Mouse (Mus musculus) A20 (cell line): ENCODE measurements around the gene Ppcs.

Experiments
- DNase-seq: peaks from one replicate; pipeline ENCODE4 v3.0.0-alpha.2; 2011; ENCODE audit warnings: low read depth, low spot score

The Ppcs gene

DNA sequence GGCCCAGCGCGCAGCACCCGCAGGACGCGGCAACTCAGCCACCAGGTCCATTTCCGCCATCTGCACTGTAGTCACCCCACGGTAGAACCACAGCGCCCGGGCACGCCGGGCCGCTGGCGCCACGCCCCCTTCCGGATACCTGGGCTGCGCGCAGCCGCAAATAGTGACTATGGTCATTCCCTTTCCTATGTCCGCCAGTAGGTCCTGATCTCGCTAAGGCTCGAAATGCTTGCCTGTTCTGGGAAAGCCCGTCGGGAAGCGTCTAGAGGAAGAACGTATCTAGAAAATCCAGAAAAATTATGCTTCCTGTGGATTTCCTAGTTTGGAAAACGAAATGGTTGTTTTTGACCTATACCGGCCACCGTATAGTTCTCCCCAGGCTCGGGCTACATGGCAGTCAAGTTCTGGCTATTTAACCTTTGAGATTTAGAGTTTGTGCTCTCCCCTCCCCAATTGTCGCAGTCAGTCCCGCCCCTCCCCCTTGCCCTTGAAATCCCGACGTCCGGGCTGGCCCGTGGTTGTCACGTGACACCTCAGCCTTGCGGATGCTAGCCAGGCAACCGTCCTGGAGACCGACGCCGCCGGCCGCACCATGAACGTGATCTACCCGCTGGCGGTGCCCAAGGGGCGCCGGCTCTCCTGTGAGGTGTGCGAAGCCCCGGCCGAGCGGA is at the start of gene Ppcs, which contains the start of gene Zmynd12:
Ppcs (minus strand) TSS at position 127 of the 671 bp plus-strand sequence.
Zmynd12 (plus strand) TSS at position 521 of the 671 bp plus-strand sequence.
- peak; percentile 96 for DNase-seq

DNA sequence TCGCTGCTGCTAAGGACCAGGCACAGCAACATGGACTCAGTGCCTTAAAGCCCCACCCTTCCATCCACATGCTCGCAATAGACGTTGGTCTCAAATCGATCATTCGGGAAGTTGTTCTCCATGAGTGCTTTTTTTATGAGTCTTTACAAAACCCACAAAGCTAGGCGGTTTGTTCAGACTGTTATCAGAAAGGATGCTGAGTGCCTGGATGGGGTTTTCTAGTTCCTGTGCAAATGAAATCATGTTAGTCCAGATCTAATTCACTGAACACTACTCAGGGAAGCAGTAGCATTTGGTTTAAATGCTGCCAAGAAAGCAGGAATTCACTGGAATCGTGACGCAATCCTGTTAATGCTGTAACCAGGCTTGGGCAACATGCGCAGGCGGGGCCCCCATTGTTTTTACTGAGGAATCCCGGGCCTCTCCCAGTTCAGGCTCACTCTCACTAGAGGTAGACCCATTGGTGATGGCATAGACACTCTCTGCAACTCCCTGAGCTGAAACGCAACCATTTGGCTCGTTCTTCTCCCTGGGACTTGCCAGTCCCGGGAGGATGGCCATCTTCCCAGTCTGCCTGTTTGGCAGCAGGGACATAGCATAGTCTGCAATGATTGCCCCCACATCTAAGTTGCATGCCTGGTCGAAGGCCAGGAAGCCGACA is 45.6 kb upstream of the Ppcs start:
- no peak for DNase-seq

DNA sequence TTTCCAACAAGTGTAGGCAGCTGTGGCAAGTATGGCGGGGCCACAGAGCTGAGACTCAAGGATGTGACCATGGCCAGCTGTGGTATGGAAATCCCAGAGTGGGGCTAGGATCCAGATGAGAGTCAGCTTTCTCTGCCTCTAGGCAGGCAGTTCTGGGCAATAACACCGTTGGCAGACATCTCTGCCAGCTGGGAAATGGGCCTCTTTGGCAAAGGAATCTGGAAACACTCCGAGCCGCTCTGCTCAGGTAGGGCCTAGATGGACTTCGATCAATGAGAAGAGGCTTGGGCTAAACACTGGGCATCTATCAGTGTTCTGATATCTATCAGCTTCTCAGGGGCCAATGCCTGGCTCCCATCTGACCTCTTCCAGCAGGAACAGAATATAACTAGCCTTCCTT is 43.6 kb upstream of the Ppcs start:
- DNase-seq = no peak

GRCm38 (mm10) chr4:119463756-119464419 is 41.7 kb upstream of the Ppcs start:
- peak; percentile 90 for DNase-seq

DNA sequence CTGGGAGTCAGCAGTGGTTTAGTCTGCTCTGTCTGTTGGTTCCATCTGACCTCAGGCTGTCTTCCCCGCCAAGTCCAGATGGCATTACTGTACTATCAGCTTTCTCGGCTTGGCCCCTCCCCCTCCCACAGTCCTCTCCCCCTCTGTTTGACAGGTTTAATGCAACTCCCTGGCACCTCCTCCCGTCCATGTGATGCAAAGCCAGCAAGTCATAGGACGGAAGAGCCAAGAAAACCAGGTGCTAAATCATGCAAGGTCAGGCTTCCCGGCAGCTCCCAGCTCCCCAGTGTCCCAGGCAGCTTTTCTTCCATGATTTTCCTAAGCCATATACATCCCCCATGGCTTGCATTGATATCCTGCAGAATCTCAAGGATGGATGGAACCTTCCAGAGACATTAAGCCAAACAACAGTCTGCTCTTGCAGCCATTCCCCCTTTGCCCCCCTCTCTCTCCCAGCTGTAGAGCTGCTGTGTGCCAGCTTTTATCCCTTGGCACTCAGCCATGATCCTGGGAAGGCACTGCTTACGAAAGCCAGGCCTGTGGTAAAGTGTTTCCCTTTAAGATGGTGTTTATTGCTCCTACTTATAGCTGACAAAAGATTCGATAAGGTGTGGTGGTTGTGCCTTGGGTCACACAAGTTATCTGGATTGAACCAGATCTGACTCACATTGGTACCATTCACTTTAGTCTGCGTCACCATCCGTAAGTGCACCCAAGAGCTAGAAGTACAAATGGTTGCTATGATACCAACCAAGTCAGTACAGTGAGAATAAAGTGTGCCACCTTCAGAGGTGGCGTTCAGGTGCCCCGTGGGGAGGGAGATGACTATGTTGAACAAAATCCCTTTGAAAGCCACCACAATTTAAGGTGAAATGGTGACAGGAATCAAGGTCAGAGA is 40.9 kb upstream of the Ppcs start:
- no peak for DNase-seq

DNA sequence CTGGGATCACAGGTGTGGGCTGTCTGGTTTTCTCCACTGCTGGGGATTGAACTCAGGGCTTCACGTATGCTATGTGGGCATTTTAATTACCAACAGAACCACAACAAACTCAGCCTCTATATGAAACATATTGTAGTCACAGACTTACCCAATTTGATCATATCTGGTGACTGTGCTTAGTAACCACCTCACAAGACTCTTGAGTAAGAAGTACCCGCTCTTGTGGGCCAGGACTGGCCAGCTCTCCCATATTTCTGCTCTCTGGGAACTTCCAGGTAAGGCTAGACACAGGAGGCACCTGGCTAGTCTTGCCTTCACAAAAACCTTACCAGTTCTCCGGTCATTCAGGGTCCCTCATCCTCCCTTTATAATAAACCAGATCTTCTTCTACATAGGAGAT is 40.2 kb upstream of the Ppcs start:
- no peak for DNase-seq

- DNase-seq = no peak
Measured at GRCm38 (mm10) chr4:119460728-119461141, 38.5 kb upstream of the Ppcs start.

DNA sequence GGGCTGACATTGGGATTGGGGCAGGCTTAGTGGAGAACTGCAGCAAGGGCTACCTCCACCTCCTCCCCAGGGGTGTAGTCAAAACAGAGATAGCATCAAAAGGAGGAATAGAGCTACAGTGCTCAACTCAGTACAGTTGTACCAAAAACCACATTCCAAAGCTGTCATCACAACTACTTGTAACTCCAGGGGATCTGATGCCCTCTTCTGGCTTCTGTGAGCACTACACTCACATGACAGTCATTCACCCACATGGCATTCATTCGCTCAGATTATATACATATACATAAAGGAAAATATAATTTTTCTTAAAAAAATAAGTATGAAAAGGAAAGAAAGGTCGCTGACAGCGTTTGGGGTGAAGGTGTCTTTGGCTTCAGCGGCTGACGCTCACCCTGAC is 38.1 kb upstream of the Ppcs start:
- peak; percentile 58 for DNase-seq

DNA sequence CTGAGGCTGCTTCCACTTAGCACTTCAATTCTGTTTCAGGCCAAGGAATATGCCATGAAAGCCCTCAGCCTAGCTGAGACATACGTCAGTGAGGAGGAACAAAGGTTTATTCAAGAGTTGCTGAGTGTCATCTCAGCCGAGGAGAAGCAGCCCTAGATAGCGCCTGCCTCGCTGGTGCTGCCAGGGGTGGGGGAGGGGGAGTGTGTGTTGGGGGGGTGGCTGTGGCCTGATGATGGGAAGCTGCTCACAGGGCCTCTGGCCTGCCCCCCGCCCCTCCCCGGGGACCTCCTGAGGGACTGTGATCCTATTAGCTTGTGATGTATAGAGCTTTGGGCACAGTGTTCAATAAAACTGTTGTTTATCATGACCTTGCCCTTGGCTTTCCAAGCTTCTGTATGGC is 31.3 kb upstream of the Ppcs start:
- DNase-seq = no peak

DNA sequence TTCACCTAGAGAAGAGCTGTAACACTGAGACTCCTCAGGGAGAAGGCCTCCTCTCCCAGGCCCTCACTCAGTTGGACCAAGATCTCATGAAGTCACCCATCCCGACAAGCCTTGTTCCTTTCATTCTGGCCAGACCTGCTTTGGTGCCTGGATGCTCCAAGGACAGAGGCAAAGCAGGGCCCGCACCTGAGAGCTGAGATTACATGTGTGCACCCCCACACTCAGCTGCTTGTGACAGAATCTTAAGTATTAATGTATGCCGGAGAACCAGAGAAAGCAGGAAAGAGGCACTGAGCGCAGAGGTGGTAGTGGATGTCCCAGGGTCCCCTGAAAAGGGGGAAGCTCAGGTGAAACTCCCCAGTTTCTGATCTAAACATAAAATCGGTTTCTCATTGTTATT is 30.9 kb upstream of the Ppcs start:
- DNase-seq = no peak

GRCm38 (mm10) chr4:119450436-119450835 is 28.2 kb upstream of the Ppcs start:
- DNase-seq = no peak

GRCm38 (mm10) chr4:119447786-119448185 is 25.6 kb upstream of the Ppcs start:
- no peak for DNase-seq

GRCm38 (mm10) chr4:119447261-119447660 is 25.0 kb upstream of the Ppcs start:
- DNase-seq = no peak

- DNase-seq = no peak
Measured at GRCm38 (mm10) chr4:119442539-119442938, 20.3 kb upstream of the Ppcs start.

DNA sequence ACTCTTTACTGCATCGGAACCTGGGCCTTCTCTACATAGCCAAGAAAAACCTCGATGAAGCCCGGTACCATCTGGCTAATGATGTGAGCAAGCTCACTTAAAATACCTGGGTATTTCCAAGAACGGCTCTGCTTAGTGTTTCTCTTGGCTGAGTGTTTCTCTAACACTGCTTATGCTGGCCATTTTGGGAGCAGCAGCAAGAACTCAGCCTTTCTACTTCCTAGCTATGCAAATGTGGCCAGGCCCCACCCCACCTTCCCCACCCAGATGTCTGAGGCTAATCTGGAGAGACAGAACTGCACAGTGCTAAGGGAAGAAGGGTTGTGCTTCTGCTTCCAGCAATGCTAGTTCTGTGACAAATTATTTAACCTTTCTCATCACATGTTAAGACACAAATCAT is 19.6 kb upstream of the Ppcs start:
- DNase-seq = peak; percentile 80

DNA sequence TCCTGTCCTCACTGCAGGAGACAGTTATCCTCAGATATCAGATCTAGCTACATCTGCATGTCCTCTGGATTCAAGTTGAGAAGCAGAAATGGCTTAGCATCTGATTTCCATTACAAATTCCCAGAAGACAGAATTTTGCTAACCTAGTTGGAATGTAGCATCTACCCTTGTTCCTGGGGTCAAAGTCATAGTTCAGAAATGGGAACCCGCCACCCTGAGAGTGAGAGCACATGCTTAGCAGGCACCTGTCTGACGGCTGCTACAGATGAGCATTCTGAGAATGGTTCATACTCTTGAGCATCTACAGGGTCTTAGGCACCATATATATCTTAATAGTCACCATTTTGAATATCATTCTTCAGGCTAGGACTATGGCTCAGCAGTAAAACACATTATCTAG is 15.7 kb upstream of the Ppcs start:
- DNase-seq = no peak

DNA sequence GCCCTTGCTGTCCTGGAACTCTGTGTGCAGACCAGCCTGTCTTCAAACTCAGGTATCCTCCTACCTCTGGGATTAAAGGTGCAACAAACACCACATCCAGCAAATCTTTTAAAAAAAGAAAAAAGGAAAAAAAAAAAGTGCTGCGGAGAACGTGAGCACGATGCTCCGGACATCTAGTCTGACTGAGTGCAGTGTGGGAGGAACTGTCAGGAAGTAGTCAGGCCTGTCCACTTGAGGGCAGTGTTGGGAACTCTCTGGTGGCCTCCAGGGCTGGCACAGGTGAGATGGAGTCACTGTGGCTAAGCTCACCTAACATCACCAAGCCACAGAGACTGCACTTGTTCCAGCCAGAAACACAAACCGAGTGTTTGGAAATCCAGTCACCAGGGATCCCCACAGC is 8.5 kb upstream of the Ppcs start:
- DNase-seq = peak; percentile 80

DNA sequence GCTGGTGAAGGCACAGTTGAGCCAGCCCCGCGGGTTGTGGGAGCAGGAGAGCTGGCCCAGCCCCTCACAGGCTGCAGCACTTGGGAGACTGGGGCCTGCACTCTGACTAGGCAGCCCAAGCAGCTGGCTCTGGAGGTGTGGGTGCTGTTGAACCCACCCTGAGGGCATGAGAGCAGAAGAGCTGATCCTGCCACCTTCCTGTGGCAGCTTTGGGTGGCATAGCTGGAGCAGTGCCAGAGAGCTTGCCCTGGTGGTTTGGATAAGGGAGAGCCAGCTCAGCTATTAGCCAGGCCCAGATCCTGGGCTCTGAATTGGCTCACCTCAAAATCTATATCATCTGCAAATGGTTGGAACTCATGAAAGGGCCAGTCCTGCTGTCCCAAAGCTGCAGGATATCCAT is 5.5 kb upstream of the Ppcs start:
- no peak for DNase-seq

DNA sequence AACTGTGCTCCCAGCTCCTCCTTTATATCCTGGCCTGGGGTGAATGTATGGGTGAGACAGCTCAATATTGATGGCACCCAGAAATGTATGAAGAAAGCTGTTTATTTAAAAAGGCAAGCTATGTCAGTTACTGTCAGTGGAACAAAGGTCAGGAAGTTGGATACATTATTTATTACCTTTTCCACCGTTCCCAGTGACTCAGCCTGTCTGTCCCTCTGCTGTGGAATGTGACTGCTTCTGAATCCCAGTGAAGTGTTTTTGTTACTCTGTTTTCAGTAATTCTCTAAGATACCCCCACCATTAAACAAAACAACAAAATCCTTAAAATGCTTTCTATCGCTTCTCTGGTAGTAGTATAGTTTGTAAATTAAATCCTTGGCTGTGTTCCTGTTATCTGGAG is 3.4 kb upstream of the Ppcs start:
- no peak for DNase-seq

DNA sequence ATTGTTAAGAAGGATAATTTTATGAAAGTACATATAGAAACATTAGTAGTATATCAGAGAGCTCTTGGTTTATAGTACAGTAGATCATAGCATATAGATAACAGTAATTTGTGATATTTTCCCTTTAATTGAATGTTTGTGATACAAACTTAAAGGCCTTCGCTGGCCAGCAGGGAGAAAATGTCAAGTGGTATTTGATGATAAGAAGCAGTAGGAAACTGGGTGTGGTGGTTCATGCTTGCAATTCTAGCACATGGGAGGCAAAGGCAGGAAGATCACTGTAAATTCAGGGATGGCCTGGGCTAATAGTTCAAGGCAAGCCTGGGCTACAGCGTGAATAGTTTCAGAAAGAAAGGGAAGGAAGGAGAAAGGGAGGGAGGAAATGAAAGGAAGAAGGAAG is 2.9 kb upstream of the Ppcs start:
- DNase-seq = no peak

DNA sequence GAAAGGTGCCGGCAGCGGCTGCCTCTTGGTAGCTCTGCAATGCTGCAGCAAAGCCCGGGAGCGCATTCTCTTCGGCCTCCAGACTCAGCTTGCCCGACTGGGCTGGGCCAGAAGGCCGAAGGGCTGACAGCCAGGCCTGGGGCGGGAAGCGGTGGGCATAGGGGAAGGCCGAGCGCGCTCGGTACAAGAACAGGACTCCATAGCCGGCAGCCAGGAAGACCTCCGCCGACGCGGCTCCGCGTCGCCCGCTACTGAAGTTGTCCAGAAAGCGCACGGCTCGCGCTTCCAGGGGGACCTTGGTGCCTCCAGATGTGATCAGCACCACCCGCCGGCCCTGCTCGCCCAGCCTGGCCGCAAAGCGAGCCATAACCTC is 313 bp downstream of the Ppcs start:
- DNase-seq = no peak

DNA sequence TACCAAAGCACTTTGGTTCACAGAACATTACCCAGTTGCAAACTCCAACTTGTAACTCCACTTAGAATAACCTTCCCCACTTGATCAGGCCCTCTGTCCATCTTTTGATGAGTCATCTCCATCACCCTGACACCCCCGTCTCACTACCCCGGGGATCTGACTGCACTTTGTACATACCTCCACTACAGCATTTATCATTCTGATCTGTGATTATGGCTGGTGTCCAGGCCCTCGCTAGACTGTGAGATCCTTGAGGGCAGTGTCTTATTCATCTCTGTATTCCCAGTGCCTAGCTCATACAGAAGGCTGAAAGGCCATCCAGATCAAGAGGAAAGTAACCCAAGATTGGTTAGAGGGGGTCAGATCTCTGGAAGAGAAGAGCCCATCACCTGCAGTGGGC is 1.0 kb downstream of the Ppcs start:
- DNase-seq = peak; percentile 17
